Mouse (Mus musculus) neural tube, embryonic 13.5 days (tissue): ENCODE data around the gene Ofcc1. TPM values are rescaled to one million over a fixed set of nuclear protein-coding genes. Genes with fewer than 3 reads are reported as not detected.

ENCODE experiments used
- ATAC-seq: fragments of 200-750 bp; cut with Nextera tagmentation; 2 replicates; pipeline ENCODE4 v1.8.0; 2017; ENCODE audit warnings: low read depth, mild to moderate bottlenecking, moderate TSS enrichment, moderate library complexity
- H3K27ac ChIP-seq: fragments of 300-500 bp; sonication (generic); replicated peaks from 2 replicates; pipeline ENCODE4 v1.5.1; 2015; ENCODE audit warnings: moderate library complexity, mild to moderate bottlenecking, inconsistent platforms
- H3K27me3 ChIP-seq: fragments of 300-500 bp; sonication (generic); 2 replicates; pipeline ENCODE4 v1.6.1; 2015; ENCODE audit warnings: mild to moderate bottlenecking, inconsistent platforms
- H3K36me3 ChIP-seq: fragments of 300-500 bp; sonication (generic); 2 replicates; pipeline ENCODE4 v1.6.1; 2015; ENCODE audit warnings: mild to moderate bottlenecking, inconsistent platforms
- H3K4me1 ChIP-seq: fragments of 300-500 bp; sonication (generic); replicated peaks from 2 replicates; pipeline ENCODE4 v1.6.1; 2015; ENCODE audit warnings: inconsistent platforms
- H3K4me2 ChIP-seq: fragments of 300-500 bp; sonication (generic); 2 replicates; pipeline ENCODE4 v1.6.1; 2015; ENCODE audit warnings: inconsistent platforms, mild to moderate bottlenecking, moderate library complexity
- H3K4me3 ChIP-seq: fragments of 300-500 bp; sonication (generic); 2 replicates; pipeline ENCODE4 v1.5.1; 2015; ENCODE audit warnings: mild to moderate bottlenecking, inconsistent platforms
- H3K9ac ChIP-seq: fragments of 300-500 bp; sonication (generic); 2 replicates; pipeline ENCODE4 v1.6.1; 2015; ENCODE audit warnings: moderate library complexity, mild to moderate bottlenecking, inconsistent platforms
- H3K9me3 ChIP-seq: fragments of 300-500 bp; sonication (generic); 2 replicates; pipeline ENCODE4 v1.6.1; 2016; ENCODE audit warnings: inconsistent platforms
- WGBS: fragments of 180-500 bp; shearing (Covaris S2); methylation state at CpG from one replicate; pipeline ENCODE4 v1.1.7; 2015; 5-methylcytosine and 5-hydroxymethylcytosine counted together
- polyA plus RNA-seq: library from polyadenylated mRNA; unstranded; fragments of >200 nt; fragmentation: Nextera tagmentation; extraction: Ambion mirVana; gene quantifications from 2 replicates; pipeline ENCODE4 v1.2.1, GENCODE M21; 2015

Gene Ofcc1
- polyA plus RNA-seq, 1 experiment from 2014 or later: not detected

DNA sequence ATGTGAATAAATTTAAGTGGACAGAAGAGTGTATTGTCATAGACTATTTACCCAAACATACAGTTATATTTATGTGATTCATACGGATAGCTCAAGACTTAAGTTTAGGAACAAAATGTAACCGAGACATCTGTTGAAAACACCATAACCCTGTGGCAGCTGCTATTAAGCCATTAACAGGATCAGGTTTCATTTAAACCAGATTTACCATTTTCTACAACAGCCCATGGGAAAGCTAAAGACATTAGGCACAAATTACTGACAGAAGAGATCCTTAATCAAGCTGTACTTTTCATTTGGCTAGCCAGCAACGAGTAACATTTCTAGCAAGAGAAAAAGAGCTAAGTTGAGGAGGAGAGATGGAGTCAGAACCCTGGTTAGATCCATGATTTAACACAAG, 179.5 kb downstream of the Ofcc1 start:
- no peak for ATAC-seq
- Histone ChIP-seq H3K4me3 (no peak overlapping the region), H3K9me3 (no peaks in the 10 kb centered on the region), H3K4me1 (no peaks in the 10 kb centered on the region), H3K36me3 (no peaks in the 10 kb centered on the region), H3K4me2 (no peak overlapping the region), H3K27me3 (no peaks in the 10 kb centered on the region), H3K27ac (no peak overlapping the region), H3K9ac (no peak overlapping the region)
- 66% methylated on average over 3 of the region's 3 CpGs for WGBS

DNA sequence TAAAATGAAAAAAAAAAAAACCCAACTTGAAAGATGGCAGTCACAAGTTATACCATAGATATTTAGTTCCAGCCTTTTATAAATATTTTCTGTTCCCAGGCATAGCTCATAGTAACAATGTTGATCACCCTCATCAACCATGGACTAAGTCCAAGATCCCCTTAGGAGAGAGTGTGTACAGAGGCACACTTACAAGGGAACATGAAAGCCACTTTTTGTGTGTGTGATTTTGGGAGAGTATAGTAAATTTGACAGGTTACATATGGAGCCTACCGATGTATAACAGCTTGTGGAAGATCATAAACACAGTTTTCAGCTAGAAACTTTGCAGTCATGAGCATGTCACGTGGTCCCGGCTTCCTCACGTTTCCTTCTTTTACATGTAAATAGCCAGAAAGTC, 189.5 kb downstream of the Ofcc1 start:
- no peak overlapping the region for H3K27ac ChIP-seq
- H3K9ac ChIP-seq: no peak overlapping the region
- H3K9me3 ChIP-seq: no peaks in the 10 kb centered on the region
- 0 out of 2 replicates have a peak, but pooled peaks cover 3% of the 10 kb centered on the region for H3K4me1 ChIP-seq
- no peaks in the 10 kb centered on the region for H3K27me3 ChIP-seq
- WGBS: 83% methylated on average over 4 of the region's 4 CpGs
- no peaks in the 10 kb centered on the region for H3K36me3 ChIP-seq
- ATAC-seq: no peak
- H3K4me3 ChIP-seq: no peak overlapping the region
- no peak overlapping the region for H3K4me2 ChIP-seq

DNA sequence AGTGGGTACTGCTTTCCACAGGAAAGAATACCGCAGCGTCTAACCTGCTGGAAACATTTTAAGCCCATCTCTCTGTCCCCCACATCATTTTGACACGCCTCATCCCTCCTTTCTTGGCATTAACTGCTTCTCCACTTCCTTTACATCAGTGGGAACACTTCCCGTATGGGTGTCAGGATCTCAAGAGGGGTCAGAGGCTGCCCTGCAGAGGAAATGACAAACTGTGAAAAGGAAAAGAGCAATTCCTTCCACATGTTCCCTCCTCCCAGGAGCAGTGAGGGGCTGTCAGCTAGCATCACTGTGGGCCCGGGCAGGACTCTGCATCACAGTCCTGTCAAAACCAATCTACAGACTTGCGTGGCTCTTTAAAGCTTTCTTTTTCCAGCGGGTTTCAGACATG, 193.4 kb downstream of the Ofcc1 start:
- no peak for ATAC-seq
- H3K4me3 ChIP-seq: no peak overlapping the region

DNA sequence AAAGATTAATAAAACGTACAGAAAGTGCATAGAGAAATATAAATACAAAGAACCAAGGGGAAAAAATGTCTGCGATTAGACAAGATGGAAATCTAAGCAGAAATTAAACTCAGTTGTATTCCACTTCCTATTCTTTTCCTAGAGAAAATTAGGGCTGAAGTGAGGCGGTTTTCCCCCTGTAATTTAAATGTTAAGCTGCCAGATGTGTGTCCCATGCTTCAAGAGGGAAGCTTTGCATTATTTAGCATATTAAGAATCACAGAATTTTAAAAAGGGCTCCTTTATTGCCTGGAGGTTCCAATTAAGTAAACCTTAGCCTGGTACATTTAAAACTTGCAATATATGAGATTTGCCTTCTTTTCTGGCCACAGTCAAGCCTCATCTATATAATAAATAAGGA, 205.8 kb downstream of the Ofcc1 start:
- no peak for ATAC-seq
- Histone ChIP-seq H3K4me1 (no peaks in the 10 kb centered on the region), H3K4me3 (no peak overlapping the region), H3K36me3 (no peaks in the 10 kb centered on the region), H3K27ac (no peak overlapping the region), H3K9ac (no peak overlapping the region), H3K4me2 (no peak overlapping the region), H3K27me3 (no peaks in the 10 kb centered on the region), H3K9me3 (no peaks in the 10 kb centered on the region)
- WGBS: 59% methylated on average over 3 of the region's 3 CpGs

More for the DNA sequence above, 193.4 kb downstream of the Ofcc1 start:
- H3K9me3 ChIP-seq: no peaks in the 10 kb centered on the region
- H3K4me1 ChIP-seq: 0 out of 2 replicates have a peak, but pooled peaks cover 3% of the 10 kb centered on the region
- WGBS: 73% methylated on average over 7 of the region's 7 CpGs
- H3K27me3 ChIP-seq: no peaks in the 10 kb centered on the region
- no peak overlapping the region for H3K27ac ChIP-seq
- H3K9ac ChIP-seq: no peak overlapping the region
- no peak overlapping the region for H3K4me2 ChIP-seq
- H3K36me3 ChIP-seq: no peaks in the 10 kb centered on the region

DNA sequence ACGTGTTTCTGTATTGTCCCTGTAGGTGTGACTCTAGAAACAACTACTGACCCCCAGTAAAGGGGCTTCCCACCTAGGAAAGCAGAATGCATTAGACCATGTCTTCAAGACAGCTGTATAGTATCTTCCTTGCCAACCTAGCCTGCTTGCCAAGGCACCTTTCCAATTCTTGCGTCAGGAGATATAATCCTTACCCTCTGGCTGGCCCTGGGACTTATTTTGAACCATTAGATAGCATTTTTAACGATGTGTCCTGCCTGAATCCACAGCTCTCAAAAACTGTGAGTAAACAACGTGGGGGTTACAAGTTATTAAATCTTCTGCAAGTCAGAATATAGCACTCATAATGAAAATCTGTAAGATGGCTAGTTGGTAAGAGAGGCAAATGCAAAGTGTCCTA, 221.3 kb downstream of the Ofcc1 start:
- Histone ChIP-seq H3K27me3 (no peaks in the 10 kb centered on the region), H3K4me1 (no peaks in the 10 kb centered on the region), H3K36me3 (no peaks in the 10 kb centered on the region), H3K9me3 (no peaks in the 10 kb centered on the region), H3K27ac (no peak overlapping the region), H3K9ac (no peak overlapping the region), H3K4me2 (no peak overlapping the region), H3K4me3 (no peak overlapping the region)
- ATAC-seq: no peak
- 84% methylated on average over 4 of the region's 4 CpGs for WGBS

DNA sequence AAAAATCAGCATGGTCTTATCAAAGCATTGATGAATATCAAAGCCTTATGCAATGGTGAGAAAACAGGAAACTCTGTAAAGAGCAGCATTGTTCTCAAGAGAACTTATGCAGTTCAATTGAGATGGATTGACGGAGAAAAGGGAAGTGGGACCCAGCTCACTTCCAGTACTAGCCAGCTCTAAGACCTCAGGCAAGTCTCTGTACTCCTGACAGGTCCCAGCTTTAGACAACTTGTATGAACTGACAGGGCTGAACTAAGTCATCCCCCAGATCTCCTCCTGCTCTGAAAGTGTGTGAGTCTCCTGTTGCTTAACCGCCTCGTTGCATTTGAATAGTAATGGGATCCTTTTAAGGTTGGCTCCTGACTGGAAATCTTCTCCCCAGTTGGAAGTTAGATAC, 225.2 kb downstream of the Ofcc1 start:
- H3K4me1 ChIP-seq: no peaks in the 10 kb centered on the region
- H3K4me2 ChIP-seq: no peak overlapping the region
- H3K27ac ChIP-seq: no peak overlapping the region
- H3K9ac ChIP-seq: no peak overlapping the region
- no peaks in the 10 kb centered on the region for H3K27me3 ChIP-seq
- H3K9me3 ChIP-seq: no peaks in the 10 kb centered on the region
- H3K4me3 ChIP-seq: no peak overlapping the region
- no peak for ATAC-seq
- WGBS: 45% methylated on average over 3 of the region's 3 CpGs
- no peaks in the 10 kb centered on the region for H3K36me3 ChIP-seq

DNA sequence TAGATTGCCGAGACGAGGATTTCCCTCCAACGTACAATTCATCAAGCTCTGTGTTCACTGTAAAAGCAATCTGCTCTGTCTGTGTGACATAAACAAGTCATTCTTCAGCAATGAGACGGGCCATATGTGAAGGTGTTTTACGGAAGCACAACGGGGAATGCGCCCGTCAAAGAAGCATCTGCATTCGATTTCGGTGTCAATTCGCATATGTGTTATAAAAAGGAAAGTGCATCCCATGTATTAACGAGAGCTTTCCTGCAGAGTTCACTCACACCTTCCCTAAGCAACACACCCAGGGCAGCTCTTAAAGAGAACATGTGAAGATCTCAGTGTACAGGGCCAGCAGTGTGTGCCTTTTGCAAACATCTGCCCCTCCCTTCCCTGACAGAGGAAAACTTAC, 225.6 kb downstream of the Ofcc1 start:
- H3K9ac ChIP-seq: no peak overlapping the region
- H3K27ac ChIP-seq: no peak overlapping the region
- no peak for ATAC-seq
- H3K4me2 ChIP-seq: no peak overlapping the region
- H3K36me3 ChIP-seq: no peaks in the 10 kb centered on the region
- no peak overlapping the region for H3K4me3 ChIP-seq
- H3K4me1 ChIP-seq: no peaks in the 10 kb centered on the region
- WGBS: 60% methylated on average over 12 of the region's 12 CpGs
- H3K27me3 ChIP-seq: no peaks in the 10 kb centered on the region
- H3K9me3 ChIP-seq: no peaks in the 10 kb centered on the region

DNA sequence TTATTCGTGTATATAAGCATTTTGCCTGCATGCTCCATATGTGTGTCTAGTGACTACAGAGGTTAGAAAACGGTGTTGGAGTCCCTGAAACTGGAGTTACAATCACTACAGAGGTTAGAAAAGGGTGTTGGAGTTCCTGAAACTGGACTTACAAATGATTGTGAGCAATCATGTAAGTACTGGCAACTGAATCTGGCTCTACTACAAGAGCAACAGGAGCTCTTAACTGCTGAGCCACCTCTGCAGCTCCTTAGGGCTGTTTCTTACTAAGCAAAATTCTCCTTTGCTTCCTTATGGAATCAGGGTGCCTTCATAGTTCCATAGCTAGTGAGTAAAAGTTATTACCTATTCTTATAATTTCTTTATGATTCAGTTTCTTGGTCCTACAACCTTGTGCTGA, 237.4 kb downstream of the Ofcc1 start:
- H3K9ac ChIP-seq: no peak overlapping the region
- H3K4me3 ChIP-seq: no peak overlapping the region
- ATAC-seq: no peak
- H3K4me1 ChIP-seq: no peaks in the 10 kb centered on the region
- no peak overlapping the region for H3K4me2 ChIP-seq
- no peak overlapping the region for H3K27ac ChIP-seq
- WGBS: 68% methylated on average over 2 of the region's 2 CpGs
- H3K9me3 ChIP-seq: no peaks in the 10 kb centered on the region
- no peaks in the 10 kb centered on the region for H3K27me3 ChIP-seq
- H3K36me3 ChIP-seq: no peaks in the 10 kb centered on the region

DNA sequence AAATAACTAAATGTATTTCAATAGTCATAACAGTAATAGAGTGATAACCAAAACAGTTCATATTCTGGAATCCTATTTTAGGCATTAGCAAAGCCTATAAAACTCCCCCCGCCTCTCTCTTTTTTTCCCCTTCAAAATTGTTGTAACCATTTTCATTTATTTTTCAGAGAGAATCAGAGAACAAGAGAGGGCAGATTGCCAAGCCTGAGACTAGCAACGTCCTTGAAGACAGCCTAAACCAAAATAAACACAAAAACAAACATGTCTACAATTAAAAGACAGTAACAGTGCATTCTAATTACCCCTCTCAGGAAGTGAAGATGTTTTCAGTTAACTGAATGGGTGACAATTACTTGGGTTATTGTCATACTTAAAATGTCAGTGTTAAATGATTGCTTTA, 248.9 kb downstream of the Ofcc1 start:
- Histone ChIP-seq H3K4me3 (no peak overlapping the region), H3K4me1 (no peaks in the 10 kb centered on the region), H3K9ac (no peak overlapping the region), H3K27ac (no peak overlapping the region), H3K36me3 (no peaks in the 10 kb centered on the region), H3K4me2 (no peak overlapping the region), H3K27me3 (no peaks in the 10 kb centered on the region), H3K9me3 (no peaks in the 10 kb centered on the region)
- ATAC-seq: no peak
- 56% methylated on average over 2 of the region's 2 CpGs for WGBS

DNA sequence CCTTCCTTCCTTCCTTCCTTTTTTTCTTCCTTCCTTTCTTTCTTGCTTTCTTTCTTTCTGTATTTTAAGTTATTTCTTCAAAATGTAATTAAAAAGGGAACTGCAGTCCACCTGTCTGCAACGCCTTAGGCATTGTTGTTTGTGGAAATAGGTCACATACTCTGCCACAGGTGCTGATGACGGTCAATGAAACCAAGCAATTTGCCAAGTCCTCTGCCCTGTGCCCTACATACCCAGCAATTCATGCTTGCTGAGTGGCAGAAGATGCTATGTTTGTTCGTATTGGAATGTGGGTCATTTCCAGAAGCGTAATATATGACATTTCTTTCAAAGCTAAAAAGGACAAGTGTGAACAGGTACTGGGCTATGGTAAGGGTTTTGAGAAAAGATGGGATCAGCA, 285.0 kb downstream of the Ofcc1 start:
- ATAC-seq: no peak
- H3K4me2 ChIP-seq: no peak overlapping the region
- WGBS: 95% methylated on average over 4 of the region's 4 CpGs
- no peaks in the 10 kb centered on the region for H3K36me3 ChIP-seq
- H3K9me3 ChIP-seq: no peaks in the 10 kb centered on the region
- H3K27ac ChIP-seq: no peak overlapping the region
- H3K4me3 ChIP-seq: no peak overlapping the region
- H3K9ac ChIP-seq: no peak overlapping the region
- no peaks in the 10 kb centered on the region for H3K27me3 ChIP-seq
- H3K4me1 ChIP-seq: no peaks in the 10 kb centered on the region

DNA sequence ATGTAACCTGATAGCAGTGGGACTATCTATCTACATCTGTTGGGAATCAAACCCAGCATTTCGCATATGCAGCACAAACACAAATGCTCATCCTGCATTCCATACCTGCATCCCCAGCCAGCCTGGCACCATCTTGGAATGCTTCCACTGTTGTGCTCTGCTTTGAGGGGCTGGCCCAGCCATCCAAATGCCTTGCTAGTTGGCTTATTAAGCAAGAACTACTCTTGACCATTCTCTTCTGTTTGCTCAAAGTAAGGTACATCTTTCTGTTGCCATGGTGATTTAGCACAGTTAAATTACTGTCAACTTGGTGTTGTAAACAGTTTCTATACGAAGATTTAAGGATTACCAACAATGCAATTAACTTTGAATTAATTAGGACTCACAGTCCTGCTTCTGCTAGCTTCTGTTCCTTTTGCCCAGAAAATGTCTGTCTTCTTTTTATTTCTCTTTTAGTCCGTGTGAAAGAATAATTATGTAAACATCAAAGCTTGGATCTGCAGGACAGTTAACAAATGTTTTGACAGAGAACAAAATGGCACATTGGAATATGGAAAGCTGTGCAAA, 286.3 kb downstream of the Ofcc1 start:
- no peaks in the 10 kb centered on the region for H3K9me3 ChIP-seq
- no peaks in the 10 kb centered on the region for H3K27me3 ChIP-seq
- H3K4me1 ChIP-seq: no peaks in the 10 kb centered on the region
- no peak overlapping the region for H3K9ac ChIP-seq
- no peak overlapping the region for H3K4me2 ChIP-seq
- no peak overlapping the region for H3K4me3 ChIP-seq
- ATAC-seq: no peak
- no peak overlapping the region for H3K27ac ChIP-seq
- WGBS: 51% methylated on average over 3 of the region's 3 CpGs
- no peaks in the 10 kb centered on the region for H3K36me3 ChIP-seq

DNA sequence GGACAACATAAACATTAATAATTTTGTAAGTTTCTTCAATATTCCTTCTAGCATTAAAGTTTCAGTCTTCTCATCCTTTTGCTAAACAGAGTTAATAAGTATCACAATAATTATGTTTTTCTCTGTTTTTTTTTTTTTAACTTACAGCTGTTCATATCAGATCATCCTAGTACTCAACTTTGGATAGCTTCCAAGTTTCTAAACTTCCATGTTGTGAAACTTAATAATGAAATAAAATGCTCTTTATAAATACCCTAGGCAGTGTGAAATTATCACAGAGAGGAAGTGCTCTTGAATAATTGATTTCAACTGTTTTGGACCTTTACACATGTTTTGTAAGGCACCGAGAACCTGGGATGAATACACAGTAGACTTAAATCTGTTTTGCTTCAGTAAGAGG, 291.2 kb downstream of the Ofcc1 start:
- no peak for ATAC-seq
- Histone ChIP-seq H3K4me2 (no peak overlapping the region), H3K27me3 (no peaks in the 10 kb centered on the region)

DNA sequence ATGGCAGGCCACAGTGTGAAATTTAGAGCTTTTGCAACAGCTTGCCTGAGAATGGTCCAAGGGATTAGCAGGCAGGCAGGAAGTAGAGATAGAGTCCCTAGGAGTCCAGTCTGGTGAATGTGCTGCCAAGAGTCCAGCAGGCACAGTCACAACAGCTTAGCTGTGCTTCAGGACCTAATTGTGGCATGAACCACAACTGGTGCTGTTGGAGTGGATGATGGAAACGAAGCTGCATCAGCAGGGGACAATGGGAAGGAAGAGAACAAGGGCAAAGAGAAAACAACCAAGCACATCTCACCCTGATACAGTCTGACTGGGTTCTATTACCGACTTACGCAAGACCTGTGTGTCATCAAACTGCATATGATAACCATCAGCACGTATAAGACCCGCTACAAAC, 300.0 kb downstream of the Ofcc1 start:
- H3K36me3 ChIP-seq: no peaks in the 10 kb centered on the region
- H3K27me3 ChIP-seq: no peaks in the 10 kb centered on the region
- H3K9me3 ChIP-seq: no peaks in the 10 kb centered on the region
- H3K4me2 ChIP-seq: no peak overlapping the region
- no peak overlapping the region for H3K9ac ChIP-seq
- no peak overlapping the region for H3K4me3 ChIP-seq
- 87% methylated on average over 5 of the region's 5 CpGs for WGBS
- no peaks in the 10 kb centered on the region for H3K4me1 ChIP-seq
- no peak for ATAC-seq
- no peak overlapping the region for H3K27ac ChIP-seq

More for the DNA sequence above, 291.2 kb downstream of the Ofcc1 start:
- no peaks in the 10 kb centered on the region for H3K9me3 ChIP-seq
- no peaks in the 10 kb centered on the region for H3K4me1 ChIP-seq
- no peak overlapping the region for H3K27ac ChIP-seq
- 92% methylated on average over 1 of the region's 1 CpGs for WGBS
- H3K36me3 ChIP-seq: no peaks in the 10 kb centered on the region
- no peak overlapping the region for H3K4me3 ChIP-seq
- H3K9ac ChIP-seq: no peak overlapping the region
